Mouse (Mus musculus): ENCODE data around the gene Cdhr5. TPM values are rescaled to one million over a fixed set of nuclear protein-coding genes. Genes with fewer than 3 reads are reported as not detected.
A peak's percentile ranks its signal among the peaks of the same experiment; 100 is the strongest.

Cdhr5 gene
- polyA plus RNA-seq, 2 experiments from 2014 or later = not detected

DNA sequence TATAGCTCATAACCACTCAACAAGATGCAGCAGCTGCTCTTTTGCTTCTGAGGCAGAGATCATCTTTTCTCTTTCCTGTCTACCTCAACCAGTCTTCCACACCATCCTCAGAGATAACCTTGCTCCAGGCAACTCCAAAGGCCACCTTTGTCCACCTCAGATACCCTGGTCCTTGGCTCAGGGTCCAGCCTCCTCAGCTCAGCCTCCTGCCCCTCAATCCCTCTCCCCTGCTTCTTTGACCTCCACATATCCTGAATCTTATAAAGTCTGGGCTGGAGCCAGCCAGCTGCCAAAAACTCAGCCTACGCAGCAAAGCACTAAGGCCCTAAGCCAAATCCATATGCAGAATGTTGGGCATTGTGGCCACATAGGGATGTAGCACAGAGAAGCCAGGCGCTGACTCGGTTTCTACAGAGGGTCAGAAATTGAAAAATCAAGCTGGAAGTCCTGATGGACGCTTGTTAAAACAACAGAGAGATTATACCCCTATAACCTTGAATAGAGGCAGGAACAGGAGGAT lies 53.8 kb downstream of the Cdhr5 start:
- ATAC-seq = no peak

DNA sequence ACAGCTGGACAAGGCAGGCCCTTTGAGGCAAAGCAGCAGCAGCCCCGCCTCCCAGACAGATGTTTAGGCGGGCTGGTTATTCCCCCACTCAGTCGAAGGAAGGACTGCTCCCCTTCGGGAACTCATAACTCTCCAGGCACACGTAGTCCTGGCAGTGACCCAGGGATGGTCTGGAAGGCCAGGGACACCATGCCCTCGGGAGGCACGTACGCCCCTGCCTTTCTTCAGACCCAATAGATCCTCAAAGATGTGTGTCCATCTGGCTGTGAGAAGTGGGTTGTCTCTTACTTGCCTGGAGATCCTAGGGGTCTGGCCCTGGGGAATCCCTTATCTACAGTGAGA lies 54.5 kb downstream of the Cdhr5 start:
- ATAC-seq = no peak

DNA sequence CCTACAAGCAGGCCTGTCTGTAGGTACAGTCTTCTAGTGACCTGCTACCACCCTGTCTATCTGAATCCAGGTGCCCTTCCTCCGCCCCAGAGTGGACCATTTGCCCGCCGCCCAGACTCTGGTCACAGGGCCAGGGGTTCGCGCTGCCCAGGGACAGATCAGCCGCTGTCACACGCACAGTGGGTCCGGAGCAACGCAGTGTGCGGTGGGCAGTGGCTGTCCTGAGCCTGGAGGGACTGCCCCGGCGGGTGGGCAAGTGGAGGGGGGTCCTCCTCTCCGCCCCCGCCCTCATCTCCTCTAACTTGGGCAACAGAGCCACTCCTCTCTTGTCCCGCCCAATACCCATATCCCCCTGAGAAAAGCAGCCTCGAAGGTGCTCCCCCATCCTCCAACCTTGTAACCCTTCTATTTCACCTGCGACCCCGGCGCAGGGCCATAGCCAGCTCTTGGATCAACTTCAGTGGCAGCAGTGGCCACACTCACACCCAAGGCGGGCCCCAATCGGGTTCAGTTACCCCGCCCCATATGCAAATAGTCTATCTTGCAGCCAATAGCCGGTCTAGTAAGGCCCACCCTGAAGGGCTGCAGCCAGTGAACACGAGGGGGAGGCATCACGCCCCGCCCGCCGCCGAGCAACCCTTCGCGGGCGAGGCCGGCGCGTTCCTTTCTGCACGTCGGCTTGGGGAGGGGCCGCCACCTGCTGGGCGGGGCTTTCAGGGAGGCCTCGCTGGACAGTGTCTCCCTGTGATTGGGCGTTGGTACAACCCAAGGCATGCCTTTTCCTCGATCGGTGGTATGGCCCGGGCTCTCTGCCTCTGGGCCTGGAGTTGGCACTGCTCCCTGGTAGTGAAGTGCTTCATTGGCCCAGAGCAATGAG lies 55.1 kb downstream of the Cdhr5 start:
- peak; percentile 88 for ATAC-seq

DNA sequence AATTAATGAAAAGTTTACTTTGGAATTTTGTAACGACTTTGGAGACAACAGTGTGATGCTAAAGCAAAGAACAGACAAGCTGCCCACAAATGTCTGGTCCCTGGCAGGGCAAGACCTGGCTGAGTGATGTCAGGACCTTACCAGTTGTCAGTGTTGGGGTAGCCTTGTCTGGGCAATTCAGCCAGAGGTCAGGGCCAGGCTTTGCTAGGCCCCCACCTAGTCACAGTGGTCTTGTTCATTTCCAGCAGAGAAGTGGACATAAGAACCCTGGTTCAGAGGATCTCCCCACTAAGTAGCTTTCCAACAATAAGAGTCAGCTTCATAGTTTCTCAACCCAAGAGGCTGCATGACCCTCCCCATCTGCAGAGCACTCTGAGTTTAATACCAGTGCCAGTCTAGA lies 56.2 kb downstream of the Cdhr5 start:
- ATAC-seq = no peak

DNA sequence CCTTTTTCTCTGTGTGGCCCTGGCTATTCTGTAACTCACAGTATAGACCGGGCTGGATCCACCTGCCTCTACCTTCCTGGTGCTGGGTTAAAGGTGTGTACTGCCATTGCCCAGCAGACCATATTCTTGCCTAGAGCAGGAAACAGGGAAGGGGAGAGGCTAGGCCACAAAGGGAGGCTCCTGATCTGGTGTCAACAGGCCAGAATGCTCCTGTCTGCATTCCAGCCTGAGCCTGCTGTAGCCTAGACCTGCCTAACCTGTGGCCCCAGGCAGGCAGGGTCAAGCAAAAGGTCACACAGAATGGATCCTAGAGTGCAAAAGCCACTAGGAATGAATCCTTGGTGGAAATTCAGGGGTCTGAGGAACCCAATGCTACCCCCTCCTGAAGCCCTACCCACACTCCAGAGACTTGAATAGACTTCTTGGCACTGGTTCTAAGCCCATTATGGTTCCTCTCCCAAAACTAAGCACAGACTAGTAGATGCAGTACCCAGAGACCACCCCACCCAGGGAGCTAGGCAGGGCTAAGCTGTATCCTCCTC lies 57.0 kb downstream of the Cdhr5 start:
- ATAC-seq = no peak

Other genes starting within 250 kb of the Cdhr5 start
- not detected for gene Gm17387, start 247.7 kb downstream of the Cdhr5 start, polyA plus RNA-seq (2017; shearing (Covaris generic))
- 10 to 100 TPM in 1 of 2 experiments, 1 to 10 TPM in 1; 6.4 to 11.9 TPM for gene B4galnt4, start 215.7 kb downstream of the Cdhr5 start, polyA plus RNA-seq (2017; shearing (Covaris generic))
- gene Pkp3, start 198.6 kb downstream of the Cdhr5 start, polyA plus RNA-seq (2017; shearing (Covaris generic)) = 100 to 1,000 TPM; 365 to 380 TPM
- gene Sigirr, start 176.2 kb downstream of the Cdhr5 start, polyA plus RNA-seq (2017; shearing (Covaris generic)) = 100 to 1,000 TPM; 163 to 179 TPM
- not detected for gene Ano9, start 159.0 kb downstream of the Cdhr5 start, polyA plus RNA-seq (2017; shearing (Covaris generic))
- 1 to 10 TPM; 5.2 to 5.3 TPM for gene Ptdss2, start 154.4 kb downstream of the Cdhr5 start, polyA plus RNA-seq (2017; shearing (Covaris generic))
- 100 to 1,000 TPM; 117 to 127 TPM for gene Rnh1, start 103.9 kb downstream of the Cdhr5 start, polyA plus RNA-seq (2017; shearing (Covaris generic))
- 1 to 10 TPM; 1.7 to 4.7 TPM for gene Hras, start 82.8 kb downstream of the Cdhr5 start, polyA plus RNA-seq (2017; shearing (Covaris generic))
- 1 to 10 TPM; 1.4 to 1.9 TPM for gene Lrrc56, start 82.6 kb downstream of the Cdhr5 start, polyA plus RNA-seq (2017; shearing (Covaris generic))
- gene Lmntd2, start 62.7 kb downstream of the Cdhr5 start, polyA plus RNA-seq (2017; shearing (Covaris generic)) = 1 to 10 TPM; 5.6 to 5.9 TPM
- gene Rassf7, start 60.9 kb downstream of the Cdhr5 start, polyA plus RNA-seq (2017; shearing (Covaris generic)) = 10 to 100 TPM in 1 of 2 experiments, 1 to 10 TPM in 1; 8.3 to 14.2 TPM
- 10 to 100 TPM; 51.4 to 60.8 TPM for gene Phrf1, start 48.0 kb downstream of the Cdhr5 start, polyA plus RNA-seq (2017; shearing (Covaris generic))
- gene Irf7, start 10.3 kb downstream of the Cdhr5 start, polyA plus RNA-seq (2017; shearing (Covaris generic)) = 100 to 1,000 TPM in 1 of 2 experiments, 10 to 100 TPM in 1; 92.0 to 108 TPM
- gene Sct, start 2.3 kb upstream of the Cdhr5 start, polyA plus RNA-seq (2017; shearing (Covaris generic)) = not detected
- not detected for gene Drd4, start 15.2 kb upstream of the Cdhr5 start, polyA plus RNA-seq (2017; shearing (Covaris generic))
- 10 to 100 TPM; 17.1 to 22.5 TPM for gene Deaf1, start 50.9 kb upstream of the Cdhr5 start, polyA plus RNA-seq (2017; shearing (Covaris generic))
- gene Tmem80, start 51.0 kb upstream of the Cdhr5 start, polyA plus RNA-seq (2017; shearing (Covaris generic)) = 10 to 100 TPM; 30.4 to 31.2 TPM
- gene Eps8l2, start 62.1 kb upstream of the Cdhr5 start, polyA plus RNA-seq (2017; shearing (Covaris generic)) = not detected
- 100 to 1,000 TPM; 422 to 471 TPM for gene Taldo1, start 115.4 kb upstream of the Cdhr5 start, polyA plus RNA-seq (2017; shearing (Covaris generic))
- gene Gatd1, start 137.3 kb upstream of the Cdhr5 start, polyA plus RNA-seq (2017; shearing (Covaris generic)) = 10 to 100 TPM; 82.1 to 97.0 TPM
- gene Cend1, start 152.7 kb upstream of the Cdhr5 start, polyA plus RNA-seq (2017; shearing (Covaris generic)) = not detected
- gene Slc25a22, start 161.1 kb upstream of the Cdhr5 start, polyA plus RNA-seq (2017; shearing (Covaris generic)) = 10 to 100 TPM; 26.8 to 51.1 TPM
- gene Pidd1, start 167.2 kb upstream of the Cdhr5 start, polyA plus RNA-seq (2017; shearing (Covaris generic)) = 10 to 100 TPM in 1 of 2 experiments, 1 to 10 TPM in 1; 5.3 to 12.7 TPM
- 1,000 to 10,000 TPM; 3,324 to 3,604 TPM for gene Rplp2, start 170.6 kb upstream of the Cdhr5 start, polyA plus RNA-seq (2017; shearing (Covaris generic))
- 10 to 100 TPM; 58.2 to 70.2 TPM for gene Pnpla2, start 178.4 kb upstream of the Cdhr5 start, polyA plus RNA-seq (2017; shearing (Covaris generic))
- gene Cracr2b, start 184.3 kb upstream of the Cdhr5 start, polyA plus RNA-seq (2017; shearing (Covaris generic)) = not detected
- gene Cd151, start 190.6 kb upstream of the Cdhr5 start, polyA plus RNA-seq (2017; shearing (Covaris generic)) = 1 to 10 TPM; 8.3 to 8.7 TPM
- gene Polr2l, start 198.3 kb upstream of the Cdhr5 start, polyA plus RNA-seq (2017; shearing (Covaris generic)) = 10 to 100 TPM; 22.3 to 22.6 TPM
- gene Tspan4, start 198.5 kb upstream of the Cdhr5 start, polyA plus RNA-seq (2017; shearing (Covaris generic)) = 1 to 10 TPM; 1.5 to 2.7 TPM

Data from activated CD4-positive, CD25-positive, alpha-beta regulatory T cell, adult 4 months (primary cell).